Mouse (Mus musculus) kidney, embryonic 16.5 days (tissue): ENCODE measurements around the gene Ppil4. TPM values are rescaled to one million over a fixed set of nuclear protein-coding genes. Genes with fewer than 3 reads are reported as not detected.

Source experiments
- ATAC-seq: fragments of 200-750 bp; cut with Nextera tagmentation; 2 replicates; pipeline ENCODE4 v1.8.0; 2017; ENCODE audit warnings: moderate TSS enrichment; ENCODE audit not compliant: low FRiP score, low TSS enrichment
- H3K27ac ChIP-seq: fragments of 300-500 bp; sonication (generic); 2 replicates; pipeline ENCODE4 v1.5.1; 2014; ENCODE audit warnings: low read length
- H3K27me3 ChIP-seq: fragments of 300-500 bp; sonication (generic); 2 replicates; pipeline ENCODE4 v1.6.1; 2014; ENCODE audit warnings: low read length, control low read depth, mixed read lengths; ENCODE audit not compliant: insufficient read depth
- H3K36me3 ChIP-seq: fragments of 300-500 bp; sonication (generic); 2 replicates; pipeline ENCODE4 v1.6.1; 2014; ENCODE audit warnings: low read length, control low read depth, mixed read lengths; ENCODE audit not compliant: insufficient read depth
- H3K4me1 ChIP-seq: fragments of 300-500 bp; sonication (generic); 2 replicates; pipeline ENCODE4 v1.6.1; 2014; ENCODE audit warnings: low read length, control low read depth, mixed read lengths; ENCODE audit not compliant: insufficient read depth
- H3K4me2 ChIP-seq: fragments of 300-500 bp; sonication (generic); replicated peaks from 2 replicates; pipeline ENCODE4 v1.6.1; 2014; ENCODE audit warnings: low read depth, low read length
- H3K4me3 ChIP-seq: fragments of 300-500 bp; sonication (generic); 2 replicates; pipeline ENCODE4 v1.5.1; 2014; ENCODE audit warnings: mild to moderate bottlenecking, low read length
- H3K9ac ChIP-seq: fragments of 300-500 bp; sonication (generic); replicated peaks from 2 replicates; pipeline ENCODE4 v1.6.1; 2014; ENCODE audit warnings: low read length
- H3K9me3 ChIP-seq: fragments of 300-500 bp; sonication (generic); 2 replicates; pipeline ENCODE4 v1.6.1; 2016; ENCODE audit warnings: low read length, control low read depth
- WGBS: fragments of 180-500 bp; shearing (Covaris S2); extraction: QIAGEN DNeasy Blood & Tissue Kit; methylation state at CpG from one replicate; pipeline ENCODE4 v1.1.7; 2014; 5-methylcytosine and 5-hydroxymethylcytosine counted together
- polyA plus RNA-seq: library from polyadenylated mRNA; unstranded; fragments of >200 nt; fragmentation: Nextera tagmentation; extraction: Ambion mirVana; gene quantifications from 2 replicates; pipeline ENCODE4 v1.2.1, GENCODE M21; 2015

The Ppil4 gene
- polyA plus RNA-seq, 1 experiment from 2014 or later = 40.8 TPM

GRCm38 (mm10) chr10:7845136-7845535 lies 52.4 kb downstream of the Ppil4 start:
- no peak for ATAC-seq
- no peak overlapping the region for H3K4me2 ChIP-seq
- H3K9me3 ChIP-seq = no peaks in the 10 kb centered on the region
- H3K4me1 ChIP-seq = no peaks in the 10 kb centered on the region
- H3K9ac ChIP-seq = no peak overlapping the region
- no peak overlapping the region for H3K27ac ChIP-seq
- no peaks in the 10 kb centered on the region for H3K36me3 ChIP-seq
- H3K4me3 ChIP-seq = no peak overlapping the region
- H3K27me3 ChIP-seq = no peaks in the 10 kb centered on the region
- WGBS = 71% methylated on average over 8 of the region's 8 CpGs

- WGBS = 81% methylated on average over 4 of the region's 4 CpGs
Observed at GRCm38 (mm10) chr10:7845991-7846390, 53.3 kb downstream of the Ppil4 start.

GRCm38 (mm10) chr10:7847166-7847605 lies 54.5 kb downstream of the Ppil4 start:
- ATAC-seq = no peak

More at GRCm38 (mm10) chr10:7845991-7846390, 53.3 kb downstream of the Ppil4 start:
- Histone ChIP-seq H3K9me3 (no peaks in the 10 kb centered on the region), H3K27me3 (no peaks in the 10 kb centered on the region), H3K27ac (no peak overlapping the region), H3K4me3 (no peak overlapping the region), H3K9ac (no peak overlapping the region), H3K4me2 (no peak overlapping the region), H3K36me3 (no peaks in the 10 kb centered on the region), H3K4me1 (no peaks in the 10 kb centered on the region)
- no peak for ATAC-seq

GRCm38 (mm10) chr10:7851891-7852290 lies 59.2 kb downstream of the Ppil4 start:
- H3K4me2 ChIP-seq = no peak overlapping the region
- no peak overlapping the region for H3K9ac ChIP-seq
- no peak overlapping the region for H3K27ac ChIP-seq
- H3K36me3 ChIP-seq = no peaks in the 10 kb centered on the region
- H3K9me3 ChIP-seq = no peaks in the 10 kb centered on the region
- H3K27me3 ChIP-seq = no peaks in the 10 kb centered on the region
- no peaks in the 10 kb centered on the region for H3K4me1 ChIP-seq
- no peak for ATAC-seq
- 74% methylated on average over 3 of the region's 3 CpGs for WGBS
- H3K4me3 ChIP-seq = no peak overlapping the region

More at GRCm38 (mm10) chr10:7847166-7847605, 54.5 kb downstream of the Ppil4 start:
- Histone ChIP-seq H3K9ac (no peak overlapping the region), H3K4me2 (no peak overlapping the region), H3K4me1 (no peaks in the 10 kb centered on the region), H3K27ac (no peak overlapping the region), H3K36me3 (no peaks in the 10 kb centered on the region), H3K27me3 (no peaks in the 10 kb centered on the region), H3K4me3 (no peak overlapping the region), H3K9me3 (no peaks in the 10 kb centered on the region)
- WGBS = 86% methylated on average over 2 of the region's 2 CpGs

- Histone ChIP-seq H3K36me3 (no peaks in the 10 kb centered on the region), H3K27ac (no peak overlapping the region), H3K4me2 (no peak overlapping the region), H3K27me3 (no peaks in the 10 kb centered on the region), H3K9ac (no peak overlapping the region), H3K4me3 (no peak overlapping the region), H3K4me1 (no peaks in the 10 kb centered on the region), H3K9me3 (no peaks in the 10 kb centered on the region)
- no peak for ATAC-seq
- WGBS = 82% methylated on average over 7 of the region's 7 CpGs
Observed at GRCm38 (mm10) chr10:7860494-7860893, 67.8 kb downstream of the Ppil4 start.

- ATAC-seq = no peak
- Histone ChIP-seq H3K36me3 (no peaks in the 10 kb centered on the region), H3K9me3 (no peaks in the 10 kb centered on the region), H3K27me3 (no peaks in the 10 kb centered on the region), H3K27ac (no peak overlapping the region), H3K4me2 (no peak overlapping the region), H3K4me3 (no peak overlapping the region), H3K9ac (no peak overlapping the region), H3K4me1 (no peaks in the 10 kb centered on the region)
- WGBS = 84% methylated on average over 14 of the region's 14 CpGs
Observed at GRCm38 (mm10) chr10:7861259-7861936, 68.7 kb downstream of the Ppil4 start.

- no peak for ATAC-seq
Observed at GRCm38 (mm10) chr10:7861937-7862657, 69.4 kb downstream of the Ppil4 start.

GRCm38 (mm10) chr10:7863411-7863810 lies 70.7 kb downstream of the Ppil4 start:
- H3K9ac ChIP-seq = no peak overlapping the region
- no peak overlapping the region for H3K4me3 ChIP-seq
- H3K9me3 ChIP-seq = no peaks in the 10 kb centered on the region
- no peaks in the 10 kb centered on the region for H3K36me3 ChIP-seq
- H3K4me2 ChIP-seq = no peak overlapping the region
- H3K4me1 ChIP-seq = peaks cover 10% of the 10 kb centered on the region; the same call in 1 of the 2 replicates
- ATAC-seq = no peak
- WGBS = 95% methylated on average over 6 of the region's 6 CpGs
- peaks cover 16% of the 10 kb centered on the region for H3K27me3 ChIP-seq
- H3K27ac ChIP-seq = no peak overlapping the region

More at GRCm38 (mm10) chr10:7861937-7862657, 69.4 kb downstream of the Ppil4 start:
- no peak overlapping the region for H3K9ac ChIP-seq
- 0 out of 2 replicates have a peak, but pooled peaks cover 7% of the 10 kb centered on the region for H3K27me3 ChIP-seq
- no peak overlapping the region for H3K4me3 ChIP-seq
- no peak overlapping the region for H3K27ac ChIP-seq
- no peaks in the 10 kb centered on the region for H3K9me3 ChIP-seq
- no peak overlapping the region for H3K4me2 ChIP-seq
- H3K4me1 ChIP-seq = peaks cover 3% of the 10 kb centered on the region; the same call in 1 of the 2 replicates
- no peaks in the 10 kb centered on the region for H3K36me3 ChIP-seq
- 87% methylated on average over 25 of the region's 25 CpGs for WGBS

- 69% methylated on average over 6 of the region's 6 CpGs for WGBS
Observed at GRCm38 (mm10) chr10:7864184-7864583, 71.5 kb downstream of the Ppil4 start.

GRCm38 (mm10) chr10:7864806-7865205 lies 72.1 kb downstream of the Ppil4 start:
- ATAC-seq = no peak
- Histone ChIP-seq H3K27me3 (peaks cover 21% of the 10 kb centered on the region), H3K27ac (no peak overlapping the region), H3K4me3 (no peak overlapping the region), H3K36me3 (no peaks in the 10 kb centered on the region), H3K4me2 (no peak overlapping the region), H3K9me3 (no peaks in the 10 kb centered on the region), H3K9ac (no peak overlapping the region), H3K4me1 (peaks cover 10% of the 10 kb centered on the region; the same call in 1 of the 2 replicates)
- WGBS = 85% methylated on average over 3 of the region's 3 CpGs

More at GRCm38 (mm10) chr10:7864184-7864583, 71.5 kb downstream of the Ppil4 start:
- peaks cover 10% of the 10 kb centered on the region; the same call in 1 of the 2 replicates for H3K4me1 ChIP-seq
- H3K36me3 ChIP-seq = no peaks in the 10 kb centered on the region
- H3K27ac ChIP-seq = no peak overlapping the region
- H3K4me2 ChIP-seq = no peak overlapping the region
- no peak overlapping the region for H3K9ac ChIP-seq
- H3K27me3 ChIP-seq = peaks cover 21% of the 10 kb centered on the region
- no peak for ATAC-seq
- no peaks in the 10 kb centered on the region for H3K9me3 ChIP-seq
- H3K4me3 ChIP-seq = no peak overlapping the region
